Mouse (Mus musculus) common myeloid progenitor, adult 5-6 weeks (primary cell): ENCODE data around the gene Gatad2a. TPM values are rescaled to one million over a fixed set of nuclear protein-coding genes. Genes with fewer than 3 reads are reported as not detected.

Experiments
- ATAC-seq: replicated peaks from 2 replicates; pipeline ENCODE4 v1.8.0; 2016; ENCODE audit warnings: low read depth, mild to moderate bottlenecking, moderate TSS enrichment, inconsistent platforms; ENCODE audit not compliant: poor library complexity, severe bottlenecking
- total RNA-seq: library from RNA; stranded (forward); fragments of 200-1000, 187-1606 nt; gene quantifications from 2 replicates; pipeline ENCODE4 v1.2.3, GENCODE M21; 2017

The Gatad2a gene
- total RNA-seq, 1 experiment from 2014 or later = 90.0 TPM

- ATAC-seq = peak; percentile 77
Measured at GRCm38 (mm10) chr8:69903063-69903542, 93.1 kb downstream of the Gatad2a start.

- ATAC-seq = peak; percentile 6
Measured at GRCm38 (mm10) chr8:69902163-69903062, 93.8 kb downstream of the Gatad2a start, which contains the start of the genes Tssk6, Ndufa13 and Yjefn3. Gene Tssk6 (plus strand): TSS chr8:69902184. Gene Ndufa13 (minus strand): TSS chr8:69902558. Gene Yjefn3 (minus strand): TSS chr8:69902712.

GRCm38 (mm10) chr8:69901484-69902162, 94.6 kb downstream of the Gatad2a start:
- peak; percentile 77 for ATAC-seq

- no peak for ATAC-seq
Measured at GRCm38 (mm10) chr8:69900895-69901451, 95.2 kb downstream of the Gatad2a start.

- no peak for ATAC-seq
Measured at GRCm38 (mm10) chr8:69899876-69900275, 96.3 kb downstream of the Gatad2a start.

- ATAC-seq = no peak
Measured at GRCm38 (mm10) chr8:69897857-69898256, 98.3 kb downstream of the Gatad2a start.

- no peak for ATAC-seq
Measured at GRCm38 (mm10) chr8:69895772-69896451, 100.3 kb downstream of the Gatad2a start.

GRCm38 (mm10) chr8:69894836-69895332, 101.3 kb downstream of the Gatad2a start:
- ATAC-seq = no peak

- ATAC-seq = peak; percentile 35; the same call in 1 of the 2 replicates
Measured at GRCm38 (mm10) chr8:69893863-69894262, 102.3 kb downstream of the Gatad2a start.

- ATAC-seq = no peak
Measured at GRCm38 (mm10) chr8:69890813-69891241, 105.4 kb downstream of the Gatad2a start.

GRCm38 (mm10) chr8:69888902-69889301, 107.3 kb downstream of the Gatad2a start:
- no peak for ATAC-seq

GRCm38 (mm10) chr8:69888244-69888866, 107.8 kb downstream of the Gatad2a start:
- ATAC-seq = peak; percentile 15; the same call in 1 of the 2 replicates

- ATAC-seq = peak; percentile 30
Measured at GRCm38 (mm10) chr8:69887289-69888243, 108.6 kb downstream of the Gatad2a start, which contains the start of gene Cilp2. Gene Cilp2 (minus strand): TSS chr8:69887687.

GRCm38 (mm10) chr8:69884141-69884540, 112.0 kb downstream of the Gatad2a start:
- ATAC-seq = no peak

- ATAC-seq = no peak
Measured at GRCm38 (mm10) chr8:69882833-69883600, 113.2 kb downstream of the Gatad2a start.

- ATAC-seq = no peak
Measured at GRCm38 (mm10) chr8:69882021-69882756, 114.0 kb downstream of the Gatad2a start.
